ENCODE assay signal across 19 mouse cellular contexts in the genomic region with DNA sequence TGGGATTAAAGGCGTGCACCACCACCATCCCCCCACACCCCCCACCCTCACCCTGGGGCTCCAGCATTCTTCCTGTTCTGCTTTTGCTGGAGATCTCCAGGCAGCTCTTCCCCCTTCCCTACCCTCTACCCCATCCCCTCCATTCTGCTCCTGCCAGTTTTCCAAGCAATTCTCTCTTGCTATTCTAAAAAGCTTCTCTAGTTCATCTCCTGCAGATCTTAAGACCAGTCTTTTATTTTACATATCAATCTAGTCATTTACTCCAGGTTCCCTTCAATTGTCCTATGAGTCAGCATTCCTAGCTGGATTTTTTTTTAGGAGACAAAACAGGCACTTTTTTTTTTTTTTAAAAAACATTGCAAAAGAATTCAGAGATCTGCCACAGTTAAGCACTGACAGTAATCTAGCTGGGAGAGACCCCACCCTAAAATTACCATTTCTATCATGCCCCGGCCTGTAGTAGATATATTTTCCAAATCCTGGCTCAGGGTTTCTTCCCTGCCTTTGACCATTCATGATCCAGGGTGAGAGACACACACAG. TPM values are rescaled to one million over a fixed set of nuclear protein-coding genes. Genes with fewer than 3 reads are reported as not detected.
DNase-seq lines count a peak whose midpoint lies in the region; ATAC-seq and TF ChIP-seq lines count a peak whose summit lies in the region.
"Had no signal": no experiment of that assay in that cellular context is flagged by ENCODE, and none has a peak within 500 bp of the region (broad histone marks: within the 10 kb centered on the region; RNA-seq: fewer than 3 reads in every experiment).

No protein-coding gene starts in this region.

- H3K36me3 ChIP-seq in heart, embryonic 10.5 days: peaks cover 38% of the 10 kb centered on the region
- H3K36me3 ChIP-seq in stomach, postnatal 0 days (ENCODE audit: control insufficient read depth, insufficient read depth, low read length): peaks cover 17% of the 10 kb centered on the region; the same call in 1 of the 2 replicates
- H3K36me3 ChIP-seq in forebrain, embryonic 13.5 days (ENCODE audit: poor library complexity, severe bottlenecking): peaks cover 42% of the 10 kb centered on the region

- H3K27ac ChIP-seq in heart, embryonic 10.5 days: no peak overlapping the region
- 0 out of 2 replicates have a peak overlapping the region, but pooled peaks have one; percentile 18 for H3K27ac ChIP-seq in stomach, postnatal 0 days (replicated peaks)
- H3K27ac ChIP-seq in forebrain, embryonic 13.5 days: no peak overlapping the region
- H3K27ac ChIP-seq: heart, embryonic 13.5 days; hindbrain, embryonic 12.5 days had no signal

- TF ChIP-seq EP300 in stomach, postnatal 0 days (optimal IDR thresholded peaks at IDR 0.05): no peak

- no peaks in the 10 kb centered on the region for H3K4me1 ChIP-seq in heart, embryonic 10.5 days
- no peaks in the 10 kb centered on the region for H3K4me1 ChIP-seq in stomach, postnatal 0 days (replicated peaks; ENCODE audit: control insufficient read depth, insufficient read depth)
- no peaks in the 10 kb centered on the region for H3K4me1 ChIP-seq in forebrain, embryonic 13.5 days
- H3K4me1 ChIP-seq: heart, embryonic 13.5 days; hindbrain, embryonic 12.5 days had no signal

- no peak for TF ChIP-seq CTCF in stomach, postnatal 0 days (IDR thresholded peaks at IDR 0.05; ENCODE audit: low read depth)

- no peak for ATAC-seq in stomach, postnatal 0 days (ENCODE audit: low FRiP score, low TSS enrichment)
- no peak for ATAC-seq in forebrain, embryonic 13.5 days
- ATAC-seq: forebrain, postnatal 0 days; hindbrain, embryonic 16.5 days; inflammation-experienced regulatory T-cells, adult 6 months; intestine, postnatal 0 days had no signal

- peak; percentile 42 for DNase-seq in heart, embryonic 10.5 days (ENCODE audit: low spot score)
- DNase-seq in heart, postnatal 14 days: no peak
- DNase-seq in ES-CJ7 (ENCODE audit: low read depth, low spot score): peak; percentile 81
- DNase-seq in ZHBTc4 (ENCODE audit: low read depth, low spot score): peak; percentile 68
- no peak for DNase-seq in stomach, postnatal 0 days (ENCODE audit: low spot score)
- DNase-seq in adrenal gland, adult 2 months: no peak
- DNase-seq: adrenal gland, postnatal 25 days; cerebellum, adult 11 months; cerebellum, adult 9-10 months; cerebellum, postnatal 25 days; forebrain, postnatal 0 days; heart, postnatal 4 days; kidney, adult 8-10 months had no signal

- WGBS in heart, embryonic 10.5 days: 85% methylated on average over 2 of the region's 2 CpGs
- WGBS in stomach, postnatal 0 days: 73% methylated on average over 2 of the region's 2 CpGs
- WGBS in forebrain, embryonic 13.5 days: 95% methylated on average over 2 of the region's 2 CpGs

- no peak overlapping the region for H3K4me2 ChIP-seq in stomach, postnatal 0 days (replicated peaks; ENCODE audit: low read depth)
- no peak overlapping the region for H3K4me2 ChIP-seq in forebrain, embryonic 13.5 days
- H3K4me2 ChIP-seq: heart, embryonic 13.5 days; hindbrain, embryonic 12.5 days had no signal

- no peak overlapping the region for H3K4me3 ChIP-seq in heart, embryonic 10.5 days
- H3K4me3 ChIP-seq in stomach, postnatal 0 days (ENCODE audit: low read depth, low read length): no peak overlapping the region
- H3K4me3 ChIP-seq in forebrain, embryonic 13.5 days: no peak overlapping the region
- H3K4me3 ChIP-seq: heart, embryonic 13.5 days; hindbrain, embryonic 12.5 days had no signal

- no peak overlapping the region for H3K9ac ChIP-seq in stomach, postnatal 0 days (ENCODE audit: low read length)
- no peak overlapping the region for H3K9ac ChIP-seq in forebrain, embryonic 13.5 days
- H3K9ac ChIP-seq: forebrain, postnatal 0 days; heart, embryonic 13.5 days; hindbrain, embryonic 12.5 days had no signal

- no peaks in the 10 kb centered on the region for H3K9me3 ChIP-seq in heart, embryonic 10.5 days
- no peaks in the 10 kb centered on the region for H3K9me3 ChIP-seq in stomach, postnatal 0 days (ENCODE audit: control insufficient read depth, low read length)
- no peaks in the 10 kb centered on the region for H3K9me3 ChIP-seq in forebrain, embryonic 13.5 days (replicated peaks)
- H3K9me3 ChIP-seq: heart, embryonic 13.5 days; hindbrain, embryonic 12.5 days had no signal

- intact Hi-C loops in heart, postnatal 14 days (cut with DNase I): loop anchor here (10.0 kb wide), 3 partner anchors 416 to 616 kb away; partner anchors contain the start of gene Pla2g10

- no peaks in the 10 kb centered on the region for H3K27me3 ChIP-seq in heart, embryonic 10.5 days (ENCODE audit: insufficient read depth, poor library complexity, severe bottlenecking)
- H3K27me3 ChIP-seq in stomach, postnatal 0 days (ENCODE audit: control insufficient read depth, insufficient read depth, low read length): no peaks in the 10 kb centered on the region
- H3K27me3 ChIP-seq in forebrain, embryonic 13.5 days: no peaks in the 10 kb centered on the region
- H3K27me3 ChIP-seq: heart, embryonic 13.5 days; hindbrain, embryonic 12.5 days had no signal

RNA-seq across cellular contexts. Expression of gene Ercc4, which starts 9.3 kb away (rescaled TPM):
- 8.9 and 9.6 TPM in 2 replicates for polyA plus RNA-seq in heart, embryonic 10.5 days (2016; fragmentation: Nextera tagmentation; extraction: Ambion mirVana)
- 1 to 10 TPM; 7.9 to 8.7 TPM for total RNA-seq in heart, postnatal 14 days (2021)
- polyA plus RNA-seq in stomach, postnatal 0 days (2015; fragmentation: Nextera tagmentation; extraction: Ambion mirVana): 5.3 and 6.6 TPM in 2 replicates
- 12.1 and 13.9 TPM in 2 replicates for polyA plus RNA-seq in forebrain, embryonic 13.5 days (2015; fragmentation: Nextera tagmentation; extraction: Ambion mirVana)
- total RNA-seq in adrenal gland, adult 2 months (2021): 10 to 100 TPM; 12.0 to 19.1 TPM
- polyA plus RNA-seq in adrenal gland, adult 2 months (2012; rRNA removed): 16.5 and 17.2 TPM in 2 replicates

Comparison
In these comparisons a context has a peak if more than half of its experiments do, and no peak if none do; other contexts are left out.
1. DNase-seq: peak in heart, embryonic 10.5 days (single experiment), ES-CJ7 (single experiment) and ZHBTc4 (single experiment); none in heart, postnatal 14 days (0 of 2), stomach, postnatal 0 days (single experiment) and adrenal gland, adult 2 months (single experiment).